Mouse (Mus musculus) adrenal gland, postnatal 36 days (tissue): ENCODE measurements at regions not wholly inside any gene's neighbourhood (a gene's known extent, or its start where the extent isn't known, plus 50 kb on each side); places are given as distances from the start of the nearest gene placed in this dataset.

Source experiments
- DNase-seq, 2 experiments: peaks; one replicate each; pipeline ENCODE4 v3.0.0; 2021; ENCODE audit warnings: mixed read lengths in 1 of 2

DNA sequence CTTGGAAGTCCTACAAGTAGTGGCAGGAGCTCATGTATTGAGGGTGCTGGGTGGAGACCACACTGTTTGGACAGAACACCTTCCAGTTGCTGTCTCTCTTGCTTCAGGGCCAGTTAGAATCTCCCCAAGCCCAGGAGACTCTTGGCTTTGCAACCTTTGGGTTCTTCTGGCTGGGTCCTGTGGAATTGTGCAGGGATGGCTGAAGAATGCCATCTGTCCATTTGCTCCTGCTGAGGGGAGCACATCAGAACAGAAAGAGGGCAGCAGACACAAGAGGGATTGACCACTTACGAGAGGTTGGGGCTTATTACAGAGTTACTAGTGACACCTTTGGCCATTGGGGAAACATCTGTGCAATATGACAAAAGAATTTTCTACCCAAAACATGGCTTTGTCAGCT is 145.1 kb downstream of the Rps24 start:
- no peak for DNase-seq

DNA sequence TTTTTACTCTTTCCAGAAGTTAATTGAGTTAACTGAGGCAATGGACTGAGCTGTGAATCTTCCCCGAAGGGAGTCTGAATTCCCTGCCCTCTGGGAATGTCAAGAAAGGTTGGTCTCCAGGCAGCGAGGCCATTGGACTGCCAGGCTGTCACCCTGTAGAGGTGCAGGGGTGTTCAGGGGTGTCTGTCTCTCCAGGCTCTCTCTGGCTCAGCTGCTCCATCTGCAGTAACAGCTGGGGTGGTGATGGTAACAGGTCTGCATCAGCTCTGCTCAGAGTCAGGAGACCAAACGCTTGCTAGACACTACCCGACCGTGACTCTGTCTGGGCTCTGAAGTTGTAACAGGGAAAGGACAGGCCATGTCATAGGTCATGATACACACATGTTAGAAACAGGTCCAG is 154.9 kb downstream of the Rps24 start:
- DNase-seq = no peak

DNA sequence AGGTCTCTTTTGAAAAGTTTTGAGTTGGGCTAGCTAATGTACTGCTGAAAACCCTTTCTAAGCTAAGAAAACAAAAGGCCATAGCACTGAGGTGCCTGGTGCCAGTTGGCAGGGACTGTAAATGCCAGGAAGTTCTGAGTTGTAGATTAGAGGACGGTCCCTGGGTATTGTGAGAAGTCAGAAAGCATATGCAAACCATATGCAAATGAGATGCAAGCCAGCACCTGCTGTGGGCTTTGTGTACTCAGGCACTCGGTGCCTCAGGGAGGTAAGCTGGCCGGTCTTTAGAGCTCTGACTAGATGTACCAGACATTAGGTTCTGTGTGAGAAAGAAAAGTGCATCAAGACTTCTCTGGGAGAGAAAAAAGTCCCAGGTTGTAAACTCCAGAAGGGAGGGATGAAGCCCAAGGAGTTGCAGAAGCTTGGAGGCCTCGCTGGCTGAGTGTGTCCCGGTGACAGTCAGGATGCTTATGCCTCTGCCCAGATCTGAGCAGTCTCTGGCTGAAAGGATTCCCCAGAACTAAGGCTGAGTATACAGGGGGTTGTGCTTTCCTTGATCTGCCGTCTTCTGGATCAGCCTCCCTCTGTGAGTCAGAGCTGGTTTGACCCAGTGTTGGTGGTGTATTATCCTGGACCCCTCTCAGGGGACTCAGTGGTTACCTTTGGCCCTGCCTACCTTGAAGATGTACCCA is 157.3 kb downstream of the Rps24 start:
- no peak for DNase-seq

DNA sequence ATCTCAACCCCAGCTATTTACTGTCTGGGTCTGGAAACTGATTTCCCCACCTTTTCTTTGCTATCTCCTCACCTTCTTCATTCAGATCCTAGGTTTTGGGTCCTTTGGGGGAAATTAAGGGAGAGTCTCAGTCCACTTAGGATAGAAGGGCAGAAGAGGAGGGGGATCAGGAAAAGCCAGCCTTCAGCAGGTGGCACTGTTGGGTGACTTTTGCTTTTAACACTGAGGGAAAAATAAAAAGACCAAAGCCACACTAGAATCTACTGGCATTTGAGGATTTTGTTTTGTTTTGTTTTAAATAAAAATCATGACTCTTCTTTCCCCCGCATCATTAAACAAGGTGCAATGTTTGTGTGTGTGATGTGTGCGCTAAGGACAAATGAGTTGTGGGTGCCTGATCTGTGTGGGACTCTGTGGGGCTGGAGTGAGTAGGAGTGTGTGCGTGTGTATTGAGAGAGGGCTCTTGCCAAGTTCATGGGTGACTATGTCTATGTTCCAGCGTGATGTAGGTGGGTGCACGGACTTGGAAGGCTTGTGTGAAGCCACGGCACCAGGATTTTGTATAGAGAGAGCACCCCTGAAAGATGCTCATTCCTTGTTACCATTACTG is 159.4 kb downstream of the Rps24 start:
- peak; percentile 12 to 35 for DNase-seq

DNA sequence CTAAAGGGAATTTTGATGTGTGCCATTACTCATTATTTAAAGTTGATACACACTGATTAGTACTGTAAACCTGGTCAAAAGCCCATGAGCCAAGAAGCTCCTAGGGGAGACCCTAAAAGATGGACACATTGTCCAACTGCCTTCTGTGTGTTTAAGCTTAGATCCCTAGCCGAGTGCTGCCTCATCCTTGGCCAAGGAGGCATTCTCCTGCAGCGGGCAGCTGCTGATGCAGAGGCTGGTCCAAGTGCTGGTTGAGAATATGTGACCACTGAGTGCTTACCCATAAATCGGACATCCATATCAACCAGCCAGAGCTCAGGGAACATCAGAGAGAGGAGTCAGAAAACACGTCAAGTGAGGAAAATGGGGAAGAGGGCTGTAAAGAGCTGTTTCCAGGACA is 160.8 kb downstream of the Rps24 start:
- no peak for DNase-seq

DNA sequence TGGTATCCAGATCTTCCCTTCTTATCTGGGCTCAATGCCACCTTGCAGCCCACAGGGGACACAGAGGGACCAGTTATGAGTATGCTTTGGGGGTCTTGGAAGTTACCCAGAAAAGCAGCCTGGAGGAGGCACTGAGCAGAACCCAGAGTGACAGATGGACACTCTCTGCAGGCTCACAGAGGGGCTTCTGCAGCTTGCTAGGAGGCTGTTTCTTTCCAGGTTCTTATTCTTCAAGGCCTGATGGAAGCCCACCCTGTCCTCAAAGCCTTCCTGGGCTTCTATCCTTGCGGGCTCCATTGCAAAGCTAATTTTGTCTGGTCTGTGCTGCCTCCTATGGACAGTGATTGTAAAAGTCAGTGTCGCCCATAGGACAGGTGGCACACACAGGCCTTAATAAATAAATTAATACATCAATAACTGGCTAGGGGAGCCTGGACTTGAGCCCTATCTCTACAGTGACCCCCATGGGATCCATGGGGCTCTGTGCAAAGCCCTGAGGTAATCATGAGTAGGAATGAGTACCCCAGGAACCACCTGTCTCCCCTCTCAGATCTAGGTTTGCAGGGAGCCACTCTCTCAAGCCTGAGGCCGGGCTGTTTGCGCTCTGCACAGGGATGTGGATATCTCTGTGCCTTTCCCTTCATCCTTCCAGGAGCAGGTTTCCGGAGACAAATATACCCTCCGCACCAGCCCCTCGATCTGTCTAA is 163.4 kb downstream of the Rps24 start:
- no peak for DNase-seq

DNA sequence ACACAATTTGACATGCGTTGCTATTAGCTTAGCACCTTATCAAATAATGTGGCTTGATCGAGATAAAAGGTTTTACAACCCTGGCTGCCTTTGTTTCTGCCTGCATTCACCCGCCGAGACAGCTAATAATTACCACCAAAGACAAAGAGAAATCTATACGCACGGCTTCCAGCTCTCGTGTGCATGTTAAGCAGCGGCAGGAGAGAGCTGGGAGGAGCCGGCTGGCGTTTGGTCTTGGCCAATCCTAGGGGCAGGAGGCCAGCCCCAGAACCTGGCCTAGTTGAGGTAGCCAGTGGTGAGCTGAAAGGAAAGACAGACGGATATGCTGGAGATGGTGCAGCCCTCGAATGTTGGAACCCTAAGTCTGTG is 164.0 kb downstream of the Rps24 start:
- DNase-seq = no peak

DNA sequence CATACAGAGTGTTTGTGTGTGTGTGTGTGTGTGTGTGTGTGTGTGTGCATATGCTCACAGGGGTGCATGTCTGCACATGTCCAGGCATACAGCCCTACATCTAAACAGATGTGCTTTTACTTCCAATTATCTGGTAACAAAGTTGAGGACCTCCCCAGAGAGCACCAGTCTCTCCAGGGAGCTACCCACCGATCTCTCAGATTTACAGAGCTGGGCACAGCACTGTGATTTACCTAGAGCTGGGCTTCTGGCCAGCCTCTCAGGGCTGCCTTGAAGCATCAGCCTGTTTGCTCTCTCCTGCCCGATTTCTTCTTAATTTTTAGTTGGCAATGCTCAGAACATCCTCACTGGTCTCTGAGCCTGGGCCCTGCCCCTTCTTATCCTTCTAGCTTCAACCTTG is 165.7 kb downstream of the Rps24 start:
- DNase-seq = no peak

DNA sequence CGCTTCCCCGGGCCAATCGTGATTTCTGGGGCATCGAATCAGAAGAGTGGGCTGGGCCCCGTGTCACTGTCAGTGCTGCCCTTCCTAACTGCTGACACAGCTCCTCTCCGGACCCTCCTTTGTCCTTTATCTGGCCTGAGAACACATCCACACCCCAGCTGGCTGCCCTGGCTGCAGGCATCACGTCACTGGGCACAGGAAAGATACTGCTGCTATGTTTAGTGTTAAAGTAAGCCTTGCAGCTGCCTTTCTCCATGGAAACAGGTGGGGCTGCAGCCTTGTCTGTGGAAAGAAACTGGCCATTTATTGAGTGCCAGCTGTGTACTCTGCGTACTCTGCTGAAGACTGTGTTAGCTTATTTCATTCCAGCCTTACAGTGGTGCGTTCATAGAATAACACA is 168.7 kb downstream of the Rps24 start:
- no peak for DNase-seq

DNA sequence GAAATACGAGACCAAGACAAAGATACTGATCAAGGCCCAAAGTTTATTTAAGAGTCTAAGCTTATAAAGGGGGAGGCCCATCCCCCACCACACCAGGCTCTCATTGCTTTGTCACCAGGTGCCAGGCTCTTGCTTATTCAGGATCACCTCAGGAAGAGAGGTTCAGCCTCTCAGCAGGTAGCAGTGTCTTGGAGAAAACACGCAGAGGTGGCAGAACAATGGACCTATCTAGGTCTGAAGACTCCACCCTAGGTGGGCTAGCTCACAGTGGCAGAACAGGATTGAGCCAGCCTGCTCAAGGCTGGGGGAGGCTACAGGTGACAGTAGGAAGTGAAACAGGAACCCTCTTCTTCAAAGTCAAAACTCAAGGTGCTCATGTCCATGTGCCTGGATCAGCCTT is 174.9 kb downstream of the Rps24 start:
- DNase-seq = no peak

DNA sequence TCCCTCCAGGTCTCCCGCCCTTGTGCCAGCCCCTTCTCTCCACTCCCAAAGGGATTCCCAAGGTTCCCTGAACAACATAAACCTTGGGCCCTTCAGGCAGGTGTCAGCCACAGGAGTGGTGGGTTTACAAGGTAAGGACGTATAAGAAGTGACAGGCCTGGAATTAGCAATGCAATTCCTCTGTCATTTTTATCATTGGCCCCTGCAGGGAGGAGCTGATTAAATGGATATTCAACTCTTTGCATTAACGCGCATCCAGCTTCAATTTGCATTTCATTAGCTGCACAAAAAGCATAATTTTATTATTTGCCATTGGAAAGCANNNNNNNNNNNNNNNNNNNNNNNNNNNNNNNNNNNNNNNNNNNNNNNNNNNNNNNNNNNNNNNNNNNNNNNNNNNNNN is 178.3 kb downstream of the Rps24 start:
- no peak for DNase-seq
